Mouse (Mus musculus) liver, embryonic 14.5 days (tissue): ENCODE results near the gene Mid1.

Experiments
- CTCF ChIP-seq: IDR thresholded peaks from 2 replicates; pipeline ENCODE4 v1.5.1; 2016; ENCODE audit warnings: antibody characterized with exemption, low read depth, control low read depth
- EP300 ChIP-seq: IDR thresholded peaks from 2 replicates; pipeline ENCODE4 v1.6.1; 2016; ENCODE audit warnings: antibody characterized with exemption, low read depth

DNA sequence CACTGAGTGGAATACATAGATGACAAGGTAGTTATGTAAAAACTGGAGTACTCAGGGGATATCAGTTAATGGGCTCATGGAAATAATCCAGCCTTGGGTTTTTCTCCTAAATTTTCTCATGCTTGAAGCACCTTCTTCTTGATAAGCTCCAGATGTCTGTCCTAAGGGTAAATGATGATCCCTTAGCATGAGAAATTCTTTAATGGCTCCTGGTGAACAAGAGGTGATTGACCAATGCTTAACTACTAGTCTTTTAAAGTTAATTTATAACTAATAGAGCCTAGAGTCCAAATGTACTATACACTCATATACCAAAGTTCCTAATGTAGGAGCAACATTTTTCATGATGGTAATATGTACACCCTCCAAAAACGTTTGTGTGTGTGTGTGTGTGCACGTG is 218.7 kb downstream of the Mid1 start:
- no peak for TF ChIP-seq EP300
- TF ChIP-seq CTCF: no peak
